17 mouse cellular contexts compared by ENCODE assay signal in the genomic region with DNA sequence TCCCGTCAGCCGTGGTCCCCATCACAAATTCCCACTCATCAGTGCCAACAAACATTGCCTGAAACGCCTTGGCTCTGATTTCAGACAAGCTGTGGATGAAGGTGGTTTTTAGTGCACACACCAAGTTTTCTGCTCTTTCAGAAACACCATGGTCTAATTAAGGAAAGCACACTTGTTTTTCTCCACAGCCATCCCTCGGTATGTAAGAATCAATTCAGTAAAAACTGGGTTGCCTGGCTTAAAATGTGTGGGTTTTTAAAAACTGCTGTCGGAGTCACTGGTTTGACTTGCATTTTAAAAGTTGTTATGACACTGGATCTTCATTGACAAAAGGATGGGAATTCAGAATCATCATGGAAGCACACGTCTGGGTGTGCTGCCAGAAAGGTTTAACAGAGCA.
"Had no signal": no experiment of that assay in that cellular context is flagged by ENCODE, and none has a peak within 500 bp of the region (broad histone marks: within the 10 kb centered on the region; RNA-seq: fewer than 3 reads in every experiment).

No protein-coding gene starts in this region.

- ATAC-seq: liver, postnatal 0 days; lung, postnatal 0 days had no signal

- DNase-seq: liver, postnatal 0 days; lung, adult 2 months; lung, postnatal 14 days; lung, postnatal 36 days; midbrain, embryonic 14.5 days; right cerebral cortex, postnatal 14 days; thymus, adult 18-20 months; thymus, postnatal 14 days; thymus, postnatal 36 days had no signal

- H3K4me3 ChIP-seq: lung, embryonic 15.5 days; megakaryocyte, embryonic 14.5 days; midbrain, embryonic 12.5 days; neural tube, embryonic 12.5 days; stomach, embryonic 15.5 days had no signal

- H3K27me3 ChIP-seq: lung, embryonic 15.5 days; midbrain, embryonic 12.5 days; neural tube, embryonic 12.5 days; stomach, embryonic 15.5 days had no signal

- H3K27ac ChIP-seq: lung, embryonic 15.5 days; macrophage; midbrain, embryonic 12.5 days; neural tube, embryonic 12.5 days; stomach, embryonic 15.5 days; stomach, postnatal 0 days had no signal

- H3K9me3 ChIP-seq: lung, embryonic 15.5 days; midbrain, embryonic 12.5 days; stomach, embryonic 15.5 days had no signal

- H3K4me1 ChIP-seq: midbrain, embryonic 12.5 days; stomach, embryonic 15.5 days had no signal

- H3K9ac ChIP-seq: liver, postnatal 0 days; lung, embryonic 15.5 days; midbrain, embryonic 12.5 days; neural tube, embryonic 12.5 days; stomach, embryonic 15.5 days had no signal

- H3K4me2 ChIP-seq: lung, embryonic 15.5 days; midbrain, embryonic 12.5 days; neural tube, embryonic 12.5 days; stomach, embryonic 15.5 days had no signal

- H3K36me3 ChIP-seq: lung, embryonic 15.5 days; midbrain, embryonic 12.5 days; neural tube, embryonic 12.5 days; stomach, embryonic 15.5 days had no signal
